Mouse (Mus musculus) MEL (cell line): Measurements from ENCODE around the gene Frmd4a. TPM values are rescaled to one million over a fixed set of nuclear protein-coding genes. Genes with fewer than 3 reads are reported as not detected.

Source experiments
- DNase-seq: peaks from one replicate; pipeline ENCODE4 v3.0.0; 2011; ENCODE audit warnings: low read depth, low spot score
- H3K27ac ChIP-seq: 2 replicates; pipeline ENCODE4 v1.5.1; 2012; ENCODE audit warnings: low read depth, mild to moderate bottlenecking, control low read depth, low read length, moderate library complexity; ENCODE audit not compliant: control insufficient read depth
- H3K27me3 ChIP-seq, 2 experiments: fragments of 150-350 bp in 1 of 2; sonication (generic) in 1 of 2; 2 replicates each; pipeline ENCODE4 v1.6.1; 2012; ENCODE audit warnings: low read length in 2 of 2, mild to moderate bottlenecking in 2 of 2, improper control_type of control experiment in 1 of 2, moderate library complexity in 1 of 2; ENCODE audit not compliant: insufficient read depth in 2 of 2, control insufficient read depth in 1 of 2
- H3K36me3 ChIP-seq, 2 experiments: 2 replicates each; pipeline ENCODE4 v1.6.1; 2012 to 2014; ENCODE audit warnings: low read length in 2 of 2, improper control_type of control experiment in 1 of 2, inconsistent platforms in 1 of 2, mild to moderate bottlenecking in 1 of 2; ENCODE audit not compliant: insufficient read depth in 2 of 2, control insufficient read depth in 1 of 2
- H3K4me1 ChIP-seq, 2 experiments: fragments of 150-350 bp in 1 of 2; sonication (generic) in 1 of 2; 2 replicates each; pipeline ENCODE4 v1.6.1; 2012; ENCODE audit warnings: low read length in 2 of 2, improper control_type of control experiment in 1 of 2, mild to moderate bottlenecking in 1 of 2; ENCODE audit not compliant: insufficient read depth in 2 of 2, control insufficient read depth in 1 of 2
- H3K4me3 ChIP-seq, 2 experiments: fragments of 150-350 bp in 1 of 2; sonication (generic) in 1 of 2; 2 replicates each; pipeline ENCODE4 v1.5.1; 2012; ENCODE audit warnings: low read depth in 2 of 2, low read length in 2 of 2, mild to moderate bottlenecking in 2 of 2, moderate library complexity in 2 of 2, control low read depth in 1 of 2, improper control_type of control experiment in 1 of 2; ENCODE audit not compliant: control insufficient read depth in 1 of 2, insufficient read depth in 1 of 2
- H3K79me2 ChIP-seq: 2 replicates; pipeline ENCODE4 v1.6.1; 2012; ENCODE audit warnings: mild to moderate bottlenecking, low read length, moderate library complexity; ENCODE audit not compliant: control insufficient read depth, poor library complexity, insufficient read depth
- H3K9ac ChIP-seq: 2 replicates; pipeline ENCODE4 v1.6.1; 2012; ENCODE audit warnings: low read depth, mild to moderate bottlenecking, control low read depth, low read length, moderate library complexity; ENCODE audit not compliant: control insufficient read depth, poor library complexity, severe bottlenecking
- H3K9me3 ChIP-seq: fragments of 150-350 bp; sonication (generic); replicated peaks from 2 replicates; pipeline ENCODE4 v1.6.1; 2012; ENCODE audit warnings: mild to moderate bottlenecking, low read length, improper control_type of control experiment, moderate library complexity; ENCODE audit not compliant: insufficient read depth
- CHD2 ChIP-seq: IDR thresholded peaks from 2 replicates; pipeline ENCODE4 v1.6.1; 2011; ENCODE audit warnings: low read length, improper control_type of control experiment
- E2F4 ChIP-seq: IDR thresholded peaks from 2 replicates; pipeline ENCODE4 v1.6.1; 2011; ENCODE audit warnings: low read depth, low read length, improper control_type of control experiment, borderline replicate concordance
- EP300 ChIP-seq, 2 experiments: IDR thresholded peaks; 2 replicates each; pipeline ENCODE4 v1.6.1; 2011; ENCODE audit warnings: improper control_type of control experiment in 2 of 2, low read length in 2 of 2, low read depth in 1 of 2, mild to moderate bottlenecking in 1 of 2
- ETS1 ChIP-seq: IDR thresholded peaks from 2 replicates; pipeline ENCODE4 v1.6.1; 2012; ENCODE audit warnings: low read depth, mild to moderate bottlenecking, inconsistent platforms, low read length, improper control_type of control experiment, moderate library complexity
- HCFC1 ChIP-seq: IDR thresholded peaks from 2 replicates; pipeline ENCODE4 v1.6.1; 2012; ENCODE audit warnings: low read depth, mild to moderate bottlenecking, inconsistent platforms, low read length, improper control_type of control experiment, moderate library complexity
- KAT2A ChIP-seq: conservative IDR thresholded peaks from 2 replicates; pipeline ENCODE4 v1.6.1; 2012; ENCODE audit warnings: low read depth, low read length, improper control_type of control experiment, inconsistent platforms
- MAX ChIP-seq: IDR thresholded peaks from 2 replicates; pipeline ENCODE4 v1.6.1; 2011; ENCODE audit warnings: low read length, improper control_type of control experiment
- MXI1 ChIP-seq: IDR thresholded peaks from 2 replicates; pipeline ENCODE4 v1.6.1; 2011; ENCODE audit warnings: mild to moderate bottlenecking, low read depth, low read length, improper control_type of control experiment
- MYC ChIP-seq: IDR thresholded peaks from 2 replicates; pipeline ENCODE4 v1.6.1; 2011; ENCODE audit warnings: low read depth, mild to moderate bottlenecking, low read length, improper control_type of control experiment, moderate library complexity
- NELFE ChIP-seq: IDR thresholded peaks from 2 replicates; pipeline ENCODE4 v1.6.1; 2011; ENCODE audit warnings: low read depth, low read length, improper control_type of control experiment
- POLR2A ChIP-seq, 2 experiments: IDR thresholded peaks; 2 replicates each; pipeline ENCODE4 v1.6.1; 2011 to 2012; ENCODE audit warnings: low read length in 2 of 2, mild to moderate bottlenecking in 2 of 2, control low read depth in 1 of 2, improper control_type of control experiment in 1 of 2, low read depth in 1 of 2, moderate library complexity in 1 of 2; ENCODE audit not compliant: control insufficient read depth in 1 of 2, insufficient read depth in 1 of 2, poor library complexity in 1 of 2
- POLR2AphosphoS2 ChIP-seq: IDR thresholded peaks from 2 replicates; pipeline ENCODE4 v1.6.1; 2011; ENCODE audit warnings: low read length, improper control_type of control experiment
- POLR2AphosphoS5 ChIP-seq: IDR thresholded peaks from 2 replicates; pipeline ENCODE4 v1.6.1; 2012; ENCODE audit warnings: low read depth, borderline replicate concordance, mild to moderate bottlenecking, inconsistent platforms, low read length, moderate library complexity, mixed read lengths
- RCOR1 ChIP-seq: IDR thresholded peaks from 2 replicates; pipeline ENCODE4 v1.6.1; 2012; ENCODE audit warnings: low read depth, mild to moderate bottlenecking, inconsistent platforms, low read length, improper control_type of control experiment
- SIN3A ChIP-seq: IDR thresholded peaks from 2 replicates; pipeline ENCODE4 v1.6.1; 2012; ENCODE audit warnings: low read length, improper control_type of control experiment, inconsistent platforms
- SMC3 ChIP-seq: IDR thresholded peaks from 2 replicates; pipeline ENCODE4 v1.6.1; 2011; ENCODE audit warnings: low read depth, low read length, improper control_type of control experiment
- USF2 ChIP-seq, 2 experiments: IDR thresholded peaks; 2 replicates each; pipeline ENCODE4 v1.6.1; 2011 to 2012; ENCODE audit warnings: improper control_type of control experiment in 2 of 2, low read length in 2 of 2, borderline replicate concordance in 1 of 2, inconsistent platforms in 1 of 2, low read depth in 1 of 2, mild to moderate bottlenecking in 1 of 2; ENCODE audit not compliant: insufficient read depth in 1 of 2
- ZC3H11A ChIP-seq: IDR thresholded peaks from 2 replicates; pipeline ENCODE4 v1.6.1; 2012; ENCODE audit warnings: low read depth, mild to moderate bottlenecking, inconsistent platforms, low read length, improper control_type of control experiment
- ZKSCAN1 ChIP-seq: IDR thresholded peaks from 2 replicates; pipeline ENCODE4 v1.6.1; 2012; ENCODE audit warnings: low read depth, mild to moderate bottlenecking, inconsistent platforms, low read length, improper control_type of control experiment, moderate library complexity
- ZNF384 ChIP-seq: IDR thresholded peaks from 2 replicates; pipeline ENCODE4 v1.6.1; 2012; ENCODE audit warnings: low read depth, mild to moderate bottlenecking, inconsistent platforms, low read length, improper control_type of control experiment
- polyA plus RNA-seq, 2 experiments: library from polyadenylated mRNA; stranded (reverse) in 1 of 2; unstranded in 1 of 2; fragments of >175 nt in 1 of 2; fragments of >200 nt in 1 of 2; gene quantifications; 2 replicates each; pipeline versions ENCODE4 v1.2.1 to v1.2.4; 2012; ENCODE audit warnings: low replicate concordance in 2 of 2, low read depth in 1 of 2; ENCODE audit not compliant: insufficient read length in 2 of 2, insufficient read depth in 1 of 2, missing spikeins in 1 of 2
- total RNA-seq: library from RNA; depleted of rRNA; stranded (reverse); fragments of 300-350 nt; gene quantifications from 2 replicates; pipeline ENCODE4 v1.2.3, GENCODE M21; 2012

Gene Frmd4a
- total and polyA plus RNA-seq, 3 experiments: 6.4 to 14.4 TPM; not detected in 1

DNA sequence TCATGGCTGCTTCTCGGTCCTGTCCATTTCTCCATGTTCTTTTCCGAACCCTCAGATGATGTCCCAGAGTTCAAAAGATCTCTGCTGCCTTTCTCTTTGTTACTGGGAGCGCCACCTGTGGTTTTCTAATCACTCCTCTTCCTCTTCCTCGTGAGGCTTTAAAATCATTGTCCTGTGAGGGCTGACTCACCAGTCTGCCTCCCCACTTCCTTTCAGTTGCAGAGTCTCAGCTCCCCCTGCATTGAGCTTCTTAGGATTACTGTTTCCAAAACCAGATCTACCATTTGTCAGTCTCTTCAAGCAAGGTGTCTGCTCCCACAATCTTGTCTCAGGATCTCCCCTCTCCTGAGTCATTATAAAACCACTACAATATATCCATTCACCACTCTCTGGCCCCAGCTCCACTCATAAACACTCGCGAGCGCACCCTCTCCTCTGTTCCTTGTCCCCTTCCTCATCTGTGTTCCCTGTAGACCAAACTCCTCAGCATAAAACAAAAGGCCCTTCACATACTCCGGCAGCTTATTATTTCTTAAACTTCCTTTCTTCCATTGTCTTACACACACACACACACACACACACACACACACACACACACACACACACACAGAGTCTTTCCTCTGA is 392.4 kb downstream of the Frmd4a start:
- H3K27me3 ChIP-seq: peaks cover 5 to 11% of the 10 kb centered on the region in 2 experiments
- DNase-seq: no peak
- H3K79me2 ChIP-seq: no peaks in the 10 kb centered on the region
- H3K9ac ChIP-seq: no peak overlapping the region
- TF ChIP-seq E2F4: no peak
- no peak for TF ChIP-seq CHD2
- TF ChIP-seq ZNF384: no peak
- no peak for TF ChIP-seq SIN3A
- no peak for TF ChIP-seq NELFE
- no peak for TF ChIP-seq POLR2A (IDR thresholded peaks at IDR 0.05; ENCODE audit: control insufficient read depth in 1 of 2, insufficient read depth in 1 of 2, low read depth in 1 of 2, low read length in 2 of 2, poor library complexity in 1 of 2)
- TF ChIP-seq USF2 (IDR thresholded peaks at IDR 0.05; ENCODE audit: borderline replicate concordance in 1 of 2, insufficient read depth in 1 of 2, low read depth in 1 of 2, low read length in 2 of 2): no peak
- TF ChIP-seq MYC: no peak
- TF ChIP-seq EP300 (IDR thresholded peaks at IDR 0.05; ENCODE audit: low read depth in 1 of 2, low read length in 2 of 2): no peak
- no peak for TF ChIP-seq SMC3
- no peak for TF ChIP-seq KAT2A
- no peak for TF ChIP-seq POLR2AphosphoS2
- TF ChIP-seq HCFC1: no peak
- no peak for TF ChIP-seq MAX
- no peak for TF ChIP-seq ZC3H11A
- no peak for TF ChIP-seq MXI1
- TF ChIP-seq ZKSCAN1: no peak
- no peak for TF ChIP-seq ETS1
- TF ChIP-seq POLR2AphosphoS5: no peak
- TF ChIP-seq, all 39 proteins: peak for 0
- H3K36me3 ChIP-seq: no peaks in the 10 kb centered on the region
- no peak overlapping the region for H3K4me3 ChIP-seq
- H3K9me3 ChIP-seq: no peaks in the 10 kb centered on the region
- H3K4me1 ChIP-seq: no peaks in the 10 kb centered on the region
- H3K27ac ChIP-seq: no peak overlapping the region

DNA sequence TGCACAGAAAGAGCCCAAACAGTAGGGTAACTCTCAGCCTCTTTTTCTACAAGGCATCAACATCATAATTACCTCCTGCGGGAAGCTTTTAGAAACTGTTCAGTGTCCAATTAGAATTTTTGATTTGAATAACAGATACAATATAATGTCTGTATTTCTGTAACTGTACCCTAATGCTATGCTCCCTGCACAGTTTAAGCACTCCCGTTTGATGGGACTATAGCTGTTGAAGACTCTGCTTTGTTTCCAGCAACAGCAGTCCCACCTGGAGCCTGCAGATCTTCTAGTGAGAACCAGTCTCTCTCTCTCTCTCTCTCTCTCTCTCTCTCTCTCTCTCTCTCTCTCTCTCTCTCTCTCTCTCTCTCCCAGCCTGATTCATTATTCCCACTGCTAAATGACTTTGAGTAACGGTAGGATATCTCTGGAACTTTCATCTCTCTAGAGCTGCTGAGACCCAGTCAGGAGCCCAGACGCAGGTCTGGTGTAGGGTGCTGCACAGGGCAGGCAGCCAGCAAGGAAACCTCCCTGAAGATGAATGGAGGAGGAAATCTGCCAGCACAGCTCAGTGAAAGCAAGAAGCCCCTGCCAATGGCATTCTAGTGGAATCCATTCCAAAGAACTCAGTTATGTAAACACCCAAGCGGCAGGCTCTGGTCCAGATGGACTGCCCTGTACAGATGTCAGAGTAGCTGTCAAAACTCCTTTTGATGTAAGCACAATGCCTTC is 395.5 kb downstream of the Frmd4a start:
- no peak overlapping the region for H3K4me3 ChIP-seq
- H3K27me3 ChIP-seq: peaks cover 9 to 16% of the 10 kb centered on the region in 2 experiments
- H3K79me2 ChIP-seq: no peaks in the 10 kb centered on the region
- DNase-seq: no peak
- no peaks in the 10 kb centered on the region for H3K9me3 ChIP-seq
- no peaks in the 10 kb centered on the region for H3K4me1 ChIP-seq
- H3K9ac ChIP-seq: no peak overlapping the region
- TF ChIP-seq NELFE: no peak
- no peak for TF ChIP-seq RCOR1
- no peak for TF ChIP-seq SIN3A
- H3K36me3 ChIP-seq: no peaks in the 10 kb centered on the region
- H3K27ac ChIP-seq: no peak overlapping the region
